25 mouse cellular contexts compared by ENCODE assay signal in genomic region chr2:19392793-19393192, GRCm38 (mm10). TPM values are rescaled to one million over a fixed set of nuclear protein-coding genes. Genes with fewer than 3 reads are reported as not detected.
"Had no signal": no experiment of that assay in that cellular context is flagged by ENCODE, and none has a peak within 500 bp of the region (broad histone marks: within the 10 kb centered on the region; RNA-seq: fewer than 3 reads in every experiment).

No protein-coding gene starts in this region.

- H3K9me3 ChIP-seq: limb, embryonic 15.5 days; liver, embryonic 12.5 days; midbrain, embryonic 13.5 days; neural tube, embryonic 12.5 days had no signal

- H3K36me3 ChIP-seq: midbrain, embryonic 13.5 days; neural tube, embryonic 12.5 days had no signal

- H3K4me1 ChIP-seq: limb, embryonic 15.5 days; liver, embryonic 12.5 days; neural tube, embryonic 12.5 days had no signal

- H3K9ac ChIP-seq: limb, embryonic 15.5 days; liver, embryonic 12.5 days; lung, embryonic 14.5 days; midbrain, embryonic 13.5 days; neural tube, embryonic 12.5 days had no signal

- ATAC-seq: liver, embryonic 12.5 days; midbrain, embryonic 13.5 days had no signal

- H3K27me3 ChIP-seq: limb, embryonic 15.5 days; liver, embryonic 12.5 days; midbrain, embryonic 13.5 days; neural tube, embryonic 12.5 days had no signal

- H3K4me3 ChIP-seq: limb, embryonic 15.5 days; liver, embryonic 12.5 days; midbrain, embryonic 13.5 days; neural tube, embryonic 12.5 days had no signal

- H3K4me2 ChIP-seq: limb, embryonic 15.5 days; liver, embryonic 12.5 days; lung, embryonic 14.5 days; midbrain, embryonic 13.5 days; neural tube, embryonic 12.5 days had no signal

- H3K27ac ChIP-seq: limb, embryonic 15.5 days; liver, embryonic 12.5 days; midbrain, embryonic 13.5 days; neural tube, embryonic 12.5 days had no signal

- DNase-seq: kidney, adult 18-20 months; kidney, postnatal 14 days; lung, embryonic 14.5 days; lung, postnatal 10 days; lung, postnatal 4 days; right cerebral cortex, postnatal 4 days; spleen, adult 18-20 months; thymus, adult 2 months; thymus, postnatal 25 days had no signal

RNA-seq across cellular contexts. Expression of gene Ptf1a, which starts 52.7 kb away (rescaled TPM):
- total RNA-seq: layer of hippocampus, postnatal 25 days; left cerebral cortex, adult 8-10 months; left cerebral cortex, postnatal 25 days; megakaryocyte, adult 5-6 weeks; neutrophil, adult 5-6 weeks had no signal
- polyA plus RNA-seq: kidney, embryonic 14.5 days; large intestine, adult 2 months; limb, embryonic 11.5 days; limb, embryonic 15.5 days; liver, embryonic 12.5 days; lung, embryonic 14.5 days; midbrain, postnatal 0 days; stomach, embryonic 14.5 days; testis, adult 2 months; urinary bladder, adult 2 months had no signal
